Mouse (Mus musculus) duodenum, adult 2 months (tissue): Measurements from ENCODE around the gene Shtn1. TPM values are rescaled to one million over a fixed set of nuclear protein-coding genes. Genes with fewer than 3 reads are reported as not detected.

Source experiments
- polyA plus RNA-seq: library from polyadenylated mRNA; depleted of rRNA; stranded (reverse); fragments of >200 nt; gene quantifications from 2 replicates; pipeline ENCODE4 v1.2.3, GENCODE M21; 2012; ENCODE audit warnings: low replicate concordance; rRNA removed

Gene Shtn1
- 0.45 and 1.3 TPM in 2 replicates for polyA plus RNA-seq

DNA sequence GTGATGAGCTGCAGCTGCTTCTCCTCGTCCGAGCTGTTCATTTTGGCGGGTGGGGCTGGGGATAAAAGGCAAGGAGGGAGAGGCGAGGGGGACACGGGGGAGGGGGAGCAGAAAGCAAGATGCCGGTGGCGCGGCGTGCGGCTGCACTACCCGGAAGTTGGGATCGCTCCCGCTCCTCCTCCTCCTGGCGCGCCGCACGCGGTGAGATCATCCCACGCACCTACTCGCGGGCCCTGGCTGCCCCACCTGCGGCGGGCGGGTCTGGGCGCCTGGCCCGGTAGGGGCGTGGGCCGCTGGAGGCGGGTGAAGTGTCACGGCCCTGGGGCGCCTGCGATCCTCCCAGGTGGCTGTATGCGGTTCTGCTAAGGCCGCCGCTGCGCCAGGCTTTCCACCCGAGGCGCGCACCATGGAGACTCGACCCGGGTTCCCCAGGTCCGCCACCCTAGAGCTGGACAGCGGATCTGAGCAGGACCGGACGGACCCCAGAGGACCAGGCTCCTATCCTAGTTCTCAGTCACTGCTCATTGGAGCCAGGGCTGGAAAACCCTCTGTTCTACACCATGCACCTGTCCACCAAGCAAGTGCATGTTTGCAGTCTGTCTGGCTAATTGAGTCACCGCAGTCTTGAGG is at the start of gene Shtn1:
TSS of gene Shtn1 (minus strand) at position 629 of the 630 bp plus-strand sequence.

GRCm38 (mm10) chr19:58942841-58943828 is 132.8 kb downstream of the Shtn1 start, which contains the start of the genes Eno4 and Hspa12a:
Eno4 (plus strand) TSS chr19:58943425.
Hspa12a (minus strand) TSS chr19:58943654.

Other genes with a start within 250 kb of the Shtn1 start
- gene Eno4, start 132.7 kb downstream of the Shtn1 start, polyA plus RNA-seq = not detected in 2 replicates
- 4.1 and 6.1 TPM in 2 replicates for gene Hspa12a, start 132.4 kb downstream of the Shtn1 start, polyA plus RNA-seq
- gene Vax1, start 94.0 kb upstream of the Shtn1 start, polyA plus RNA-seq = not detected in 2 replicates
- not detected in 2 replicates for gene Kcnk18, start 143.1 kb upstream of the Shtn1 start, polyA plus RNA-seq
- 0.18 and 0.85 TPM in 2 replicates for gene Slc18a2, start 184.8 kb upstream of the Shtn1 start, polyA plus RNA-seq
- gene Rps12-ps3, start 246.2 kb upstream of the Shtn1 start, polyA plus RNA-seq = 1,637 and 2,353 TPM in 2 replicates